Mouse (Mus musculus): Measurements from ENCODE around the gene Sdhb. TPM values are rescaled to one million over a fixed set of nuclear protein-coding genes. Genes with fewer than 3 reads are reported as not detected.

Gene Sdhb
- polyA plus RNA-seq, 1 experiment from 2014 or later: 418 TPM

GRCm38 (mm10) chr4:140977278-140977677, 16.3 kb downstream of the Sdhb start:
- H3K4me1 ChIP-seq (ENCODE audit: control insufficient read depth, insufficient read depth, low read length): no peaks in the 10 kb centered on the region
- no peaks in the 10 kb centered on the region for H3K9me3 ChIP-seq (ENCODE audit: control insufficient read depth, low read length)
- ATAC-seq (ENCODE audit: insufficient read depth, low FRiP score, low TSS enrichment): no peak
- H3K4me3 ChIP-seq (ENCODE audit: low read depth, low read length): no peak overlapping the region
- H3K27ac ChIP-seq (ENCODE audit: low read depth, low read length): no peak overlapping the region
- H3K36me3 ChIP-seq (ENCODE audit: control insufficient read depth, insufficient read depth, low read length): peaks cover 16% of the 10 kb centered on the region
- 84% methylated on average over 10 of the region's 10 CpGs for WGBS
- no peaks in the 10 kb centered on the region for H3K27me3 ChIP-seq (ENCODE audit: control insufficient read depth, insufficient read depth, low read length)
- H3K9ac ChIP-seq (ENCODE audit: low read length): no peak overlapping the region
- H3K4me2 ChIP-seq (ENCODE audit: low read depth): no peak overlapping the region
- no peak for DNase-seq (ENCODE audit: low spot score)

DNA sequence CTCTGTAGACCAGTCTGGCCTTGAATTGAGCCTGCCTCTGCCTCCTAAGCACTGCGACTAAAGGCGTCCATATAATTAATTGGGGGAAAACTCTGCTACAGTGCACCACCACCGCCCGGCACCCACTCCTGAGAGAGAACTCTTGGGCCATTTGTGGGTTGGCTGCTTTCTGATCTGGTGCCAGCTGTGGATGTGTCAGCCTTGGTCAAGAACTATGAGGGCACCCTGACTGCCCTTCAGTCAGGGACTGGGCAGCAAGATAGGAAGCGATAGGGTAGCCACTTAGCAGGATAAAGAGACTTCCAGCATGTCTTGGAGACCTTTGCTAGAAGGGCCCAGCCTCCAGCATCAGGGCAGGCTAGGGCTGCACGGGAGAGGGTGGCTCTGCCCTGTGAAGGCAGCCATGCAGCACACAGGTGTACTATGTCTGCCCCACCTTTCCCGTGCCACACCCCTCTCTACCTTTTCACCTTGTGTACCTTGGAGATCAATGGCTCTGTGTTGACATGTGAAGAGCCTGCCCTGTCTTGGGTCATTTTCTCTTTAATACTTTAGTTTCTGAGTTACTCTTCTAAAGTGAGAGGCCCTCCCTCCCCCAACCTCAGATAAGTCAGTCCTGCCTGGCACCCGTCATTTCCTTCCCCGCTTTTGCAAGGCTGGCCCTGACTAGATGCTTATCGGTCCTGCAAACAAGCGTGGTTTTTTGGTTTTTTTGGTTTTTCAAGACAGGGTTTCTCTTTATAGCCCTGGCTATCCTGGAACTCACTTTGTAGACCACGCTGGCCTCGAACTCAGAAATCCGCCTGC, 17.1 kb downstream of the Sdhb start:
- no peaks in the 10 kb centered on the region for H3K4me1 ChIP-seq (ENCODE audit: control insufficient read depth, insufficient read depth, low read length)
- no peak overlapping the region for H3K4me2 ChIP-seq (ENCODE audit: low read depth)
- H3K27ac ChIP-seq (ENCODE audit: low read depth, low read length): no peak overlapping the region
- H3K9me3 ChIP-seq (ENCODE audit: control insufficient read depth, low read length): no peaks in the 10 kb centered on the region
- ATAC-seq (ENCODE audit: insufficient read depth, low FRiP score, low TSS enrichment): no peak
- no peak overlapping the region for H3K4me3 ChIP-seq (ENCODE audit: low read depth, low read length)
- no peak overlapping the region for H3K9ac ChIP-seq (ENCODE audit: low read length)
- DNase-seq (ENCODE audit: low spot score): no peak
- WGBS: 93% methylated on average over 14 of the region's 14 CpGs
- no peaks in the 10 kb centered on the region for H3K27me3 ChIP-seq (ENCODE audit: control insufficient read depth, insufficient read depth, low read length)
- H3K36me3 ChIP-seq (ENCODE audit: control insufficient read depth, insufficient read depth, low read length): peaks cover 9% of the 10 kb centered on the region

GRCm38 (mm10) chr4:140981605-140982004, 20.6 kb downstream of the Sdhb start:
- Histone ChIP-seq H3K27ac (ENCODE audit: low read depth, low read length) (no peak overlapping the region), H3K4me1 (ENCODE audit: control insufficient read depth, insufficient read depth, low read length) (no peaks in the 10 kb centered on the region), H3K4me3 (ENCODE audit: low read depth, low read length) (no peak overlapping the region), H3K4me2 (ENCODE audit: low read depth) (no peak overlapping the region), H3K36me3 (ENCODE audit: control insufficient read depth, insufficient read depth, low read length) (peaks cover 9% of the 10 kb centered on the region), H3K9ac (ENCODE audit: low read length) (no peak overlapping the region), H3K9me3 (ENCODE audit: control insufficient read depth, low read length) (no peaks in the 10 kb centered on the region), H3K27me3 (ENCODE audit: control insufficient read depth, insufficient read depth, low read length) (no peaks in the 10 kb centered on the region)
- ATAC-seq (ENCODE audit: insufficient read depth, low FRiP score, low TSS enrichment): no peak
- DNase-seq (ENCODE audit: low spot score): no peak
- 95% methylated on average over 2 of the region's 2 CpGs for WGBS

- Histone ChIP-seq H3K4me3 (ENCODE audit: low read depth, low read length) (no peak overlapping the region), H3K4me2 (ENCODE audit: low read depth) (no peak overlapping the region), H3K36me3 (ENCODE audit: control insufficient read depth, insufficient read depth, low read length) (peaks cover 7% of the 10 kb centered on the region), H3K27ac (ENCODE audit: low read depth, low read length) (no peak overlapping the region), H3K4me1 (ENCODE audit: control insufficient read depth, insufficient read depth, low read length) (peaks cover 7% of the 10 kb centered on the region; the same call in 1 of the 2 replicates), H3K9me3 (ENCODE audit: control insufficient read depth, low read length) (no peaks in the 10 kb centered on the region), H3K27me3 (ENCODE audit: control insufficient read depth, insufficient read depth, low read length) (no peaks in the 10 kb centered on the region), H3K9ac (ENCODE audit: low read length) (no peak overlapping the region)
- no peak for DNase-seq (ENCODE audit: low spot score)
- WGBS: 76% methylated on average over 4 of the region's 4 CpGs
- no peak for ATAC-seq (ENCODE audit: insufficient read depth, low FRiP score, low TSS enrichment)
These were observed 21.8 kb downstream of the Sdhb start for GRCm38 (mm10) chr4:140982808-140983207.

DNA sequence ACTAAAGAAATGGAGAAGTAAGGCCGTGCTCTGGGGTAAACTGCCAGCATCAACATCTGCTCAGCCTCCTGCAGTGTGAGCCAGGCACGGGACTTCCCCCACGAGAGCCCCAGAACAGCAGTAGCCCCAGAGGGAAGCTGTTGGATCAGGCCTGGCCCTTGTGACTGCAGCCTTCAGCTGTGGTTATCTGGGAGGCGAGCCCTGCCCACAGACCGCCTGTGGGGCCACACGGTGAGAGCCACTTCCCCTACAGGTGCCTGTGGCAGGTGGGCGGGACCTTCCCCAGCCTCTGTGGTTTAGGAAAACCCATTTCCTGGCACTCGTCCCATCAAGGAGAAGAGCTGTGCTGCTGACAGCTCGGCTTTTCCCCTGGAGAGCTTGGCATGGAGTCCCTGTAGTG, 22.4 kb downstream of the Sdhb start:
- no peaks in the 10 kb centered on the region for H3K27me3 ChIP-seq (ENCODE audit: control insufficient read depth, insufficient read depth, low read length)
- ATAC-seq (ENCODE audit: insufficient read depth, low FRiP score, low TSS enrichment): no peak
- H3K36me3 ChIP-seq (ENCODE audit: control insufficient read depth, insufficient read depth, low read length): peaks cover 7% of the 10 kb centered on the region
- H3K27ac ChIP-seq (ENCODE audit: low read depth, low read length): no peak overlapping the region
- H3K4me2 ChIP-seq (ENCODE audit: low read depth): no peak overlapping the region
- WGBS: 21% methylated on average over 9 of the region's 9 CpGs
- H3K4me3 ChIP-seq (ENCODE audit: low read depth, low read length): no peak overlapping the region
- peaks cover 7% of the 10 kb centered on the region; the same call in 1 of the 2 replicates for H3K4me1 ChIP-seq (ENCODE audit: control insufficient read depth, insufficient read depth, low read length)
- no peak overlapping the region for H3K9ac ChIP-seq (ENCODE audit: low read length)
- H3K9me3 ChIP-seq (ENCODE audit: control insufficient read depth, low read length): no peaks in the 10 kb centered on the region
- DNase-seq (ENCODE audit: low spot score): no peak

- H3K4me3 ChIP-seq (ENCODE audit: low read depth, low read length): no peak overlapping the region
- H3K9ac ChIP-seq (ENCODE audit: low read length): no peak overlapping the region
- 85% methylated on average over 6 of the region's 6 CpGs for WGBS
- no peak overlapping the region for H3K4me2 ChIP-seq (ENCODE audit: low read depth)
- DNase-seq (ENCODE audit: low spot score) (no peak), ATAC-seq (ENCODE audit: insufficient read depth, low FRiP score, low TSS enrichment) (no peak)
- H3K27me3 ChIP-seq (ENCODE audit: control insufficient read depth, insufficient read depth, low read length): no peaks in the 10 kb centered on the region
- H3K36me3 ChIP-seq (ENCODE audit: control insufficient read depth, insufficient read depth, low read length): no peaks in the 10 kb centered on the region; the same call in 1 of the 2 replicates
- H3K27ac ChIP-seq (ENCODE audit: low read depth, low read length): no peak overlapping the region
- H3K9me3 ChIP-seq (ENCODE audit: control insufficient read depth, low read length): no peaks in the 10 kb centered on the region
- H3K4me1 ChIP-seq (ENCODE audit: control insufficient read depth, insufficient read depth, low read length): peaks cover 7% of the 10 kb centered on the region
These were observed 23.5 kb downstream of the Sdhb start for GRCm38 (mm10) chr4:140984544-140984943.

- WGBS: 30% methylated on average over 15 of the region's 15 CpGs
- DNase-seq (ENCODE audit: low spot score) (no peak), ATAC-seq (ENCODE audit: insufficient read depth, low FRiP score, low TSS enrichment) (no peak; the same call in 1 of the 2 replicates)
- H3K9ac ChIP-seq (ENCODE audit: low read length): peak overlapping the region; percentile 86
- no peaks in the 10 kb centered on the region for H3K9me3 ChIP-seq (ENCODE audit: control insufficient read depth, low read length)
- peak overlapping the region; percentile 88 for H3K4me2 ChIP-seq (ENCODE audit: low read depth)
- peak overlapping the region; percentile 87 for H3K4me3 ChIP-seq (ENCODE audit: low read depth, low read length)
- H3K4me1 ChIP-seq (ENCODE audit: control insufficient read depth, insufficient read depth, low read length): peaks cover 7% of the 10 kb centered on the region
- H3K36me3 ChIP-seq (ENCODE audit: control insufficient read depth, insufficient read depth, low read length): no peaks in the 10 kb centered on the region
- no peaks in the 10 kb centered on the region for H3K27me3 ChIP-seq (ENCODE audit: control insufficient read depth, insufficient read depth, low read length)
- no peak overlapping the region for H3K27ac ChIP-seq (ENCODE audit: low read depth, low read length)
These were observed 25.2 kb downstream of the Sdhb start for GRCm38 (mm10) chr4:140986024-140986710.

DNA sequence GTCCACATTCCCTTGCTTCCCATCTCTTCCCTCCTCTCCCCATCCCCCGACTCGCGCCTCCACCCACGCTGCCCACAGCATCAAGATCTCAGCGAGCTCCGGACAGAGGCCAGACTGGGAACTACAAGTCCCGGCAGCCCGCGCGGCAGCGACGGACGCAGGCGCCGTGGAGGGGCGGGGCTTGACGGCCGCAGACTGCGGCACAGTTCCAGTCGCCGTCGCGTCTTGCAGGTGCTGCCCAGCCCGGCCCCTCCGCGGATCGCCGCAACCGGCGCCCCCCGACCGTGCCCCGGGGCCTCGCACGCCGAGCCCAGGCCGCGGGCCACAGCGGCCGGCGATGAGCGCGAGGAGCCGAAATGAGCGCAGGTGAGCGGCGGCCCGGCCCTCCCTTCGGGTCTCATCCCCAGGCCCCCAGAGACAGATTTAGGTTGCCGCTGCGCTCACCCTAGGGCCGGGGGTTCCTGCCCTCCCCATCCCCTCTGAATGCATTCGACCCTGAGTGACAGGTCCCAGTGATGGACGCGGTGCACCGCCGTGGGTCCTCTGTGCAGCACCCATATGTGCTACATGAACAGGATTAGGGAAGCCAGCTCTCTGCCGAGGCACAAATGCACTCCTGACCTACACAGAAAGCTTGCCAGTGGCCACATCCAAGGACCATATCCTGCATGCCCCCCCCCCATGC, 25.9 kb downstream of the Sdhb start, which contains the start of gene Atp13a2:
TSS of gene Atp13a2 (plus strand) at position 163 of the 685 bp plus-strand sequence.
- H3K9me3 ChIP-seq (ENCODE audit: control insufficient read depth, low read length): no peaks in the 10 kb centered on the region
- peak; percentile 92 for DNase-seq (ENCODE audit: low spot score)
- under 1% methylated on average over 54 of the region's 58 CpGs for WGBS
- peak within 1 kb of the TSS; percentile 87 for H3K4me3 ChIP-seq (ENCODE audit: low read depth, low read length)
- peak; percentile 90 for ATAC-seq (ENCODE audit: insufficient read depth, low FRiP score, low TSS enrichment)
- H3K4me2 ChIP-seq (ENCODE audit: low read depth): peak within 1 kb of the TSS; percentile 88
- H3K4me1 ChIP-seq (ENCODE audit: control insufficient read depth, insufficient read depth, low read length): peaks cover 7% of the 10 kb centered on the region
- H3K27me3 ChIP-seq (ENCODE audit: control insufficient read depth, insufficient read depth, low read length): no peaks in the 10 kb centered on the region
- H3K27ac ChIP-seq (ENCODE audit: low read depth, low read length): no peak within 1 kb of the TSS
- H3K9ac ChIP-seq (ENCODE audit: low read length): peak within 1 kb of the TSS; percentile 86
- no peaks in the 10 kb centered on the region for H3K36me3 ChIP-seq (ENCODE audit: control insufficient read depth, insufficient read depth, low read length)

Data from neural tube, embryonic 11.5 days (tissue).